Mouse (Mus musculus): ENCODE results near the gene Col4a2. TPM values are rescaled to one million over a fixed set of nuclear protein-coding genes. Genes with fewer than 3 reads are reported as not detected.

Gene Col4a2
- total RNA-seq, 2 experiments from 2014 or later, result 182 to 302 TPM

DNA sequence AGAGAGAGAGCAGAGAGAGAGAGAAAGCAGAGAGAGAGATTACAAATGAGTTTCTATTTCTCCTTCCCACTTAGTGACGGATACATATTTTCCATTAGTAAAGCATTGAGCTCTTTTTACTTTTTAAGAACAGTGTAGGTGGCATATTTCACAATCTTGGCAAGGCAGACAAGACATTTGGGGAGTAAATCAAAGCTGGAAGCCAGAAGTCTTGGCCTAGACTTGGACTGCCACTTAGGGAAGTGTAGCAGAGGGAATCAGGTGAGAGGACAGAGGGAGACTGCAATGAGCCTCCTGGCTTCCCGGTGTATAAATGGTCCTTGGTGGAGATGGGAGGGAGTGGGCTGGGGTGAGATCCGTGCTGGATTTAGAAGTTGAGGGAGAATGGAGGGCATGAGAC, 70.3 kb downstream of the Col4a2 start:
- DNase-seq, result no peak

DNA sequence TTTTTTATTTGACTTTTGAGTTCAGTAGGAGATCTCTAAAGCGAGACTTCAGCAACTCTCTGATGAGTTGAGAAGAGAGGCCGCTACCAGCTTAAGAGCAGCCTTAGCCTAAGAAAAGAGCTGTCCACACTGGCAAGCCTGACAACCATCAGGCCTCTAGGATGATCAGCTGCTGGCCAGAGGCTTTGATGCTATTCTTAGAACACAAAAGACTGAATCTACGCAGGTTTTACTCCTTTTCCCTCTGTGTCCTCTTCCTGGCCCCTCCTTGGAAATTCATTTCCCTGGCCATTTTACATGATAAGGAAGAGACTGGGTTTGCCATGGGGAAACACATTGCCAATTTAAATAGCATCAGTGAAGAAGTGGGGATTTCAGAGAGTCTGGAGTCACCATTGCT, 70.8 kb downstream of the Col4a2 start:
- DNase-seq, result no peak

DNA sequence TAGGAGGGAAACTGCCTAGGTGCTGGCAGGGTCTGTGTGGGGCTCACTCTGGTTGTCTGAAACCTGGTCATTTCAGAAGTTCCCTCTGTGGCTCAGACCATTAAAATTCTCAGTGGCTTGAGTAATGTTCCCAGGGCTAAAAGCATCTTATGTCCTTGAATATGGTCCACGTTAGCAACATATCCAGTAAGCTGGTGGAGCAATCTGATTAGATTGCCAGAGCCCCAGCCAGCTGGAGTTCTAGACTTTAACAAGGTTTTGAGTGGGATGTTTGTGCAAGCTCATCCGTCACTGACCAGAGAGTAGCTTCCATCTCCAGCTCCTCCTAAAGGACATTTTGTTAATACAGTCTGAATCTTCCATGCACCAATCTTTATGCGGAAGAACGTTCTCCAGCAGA, 72.2 kb downstream of the Col4a2 start:
- no peak for DNase-seq

DNA sequence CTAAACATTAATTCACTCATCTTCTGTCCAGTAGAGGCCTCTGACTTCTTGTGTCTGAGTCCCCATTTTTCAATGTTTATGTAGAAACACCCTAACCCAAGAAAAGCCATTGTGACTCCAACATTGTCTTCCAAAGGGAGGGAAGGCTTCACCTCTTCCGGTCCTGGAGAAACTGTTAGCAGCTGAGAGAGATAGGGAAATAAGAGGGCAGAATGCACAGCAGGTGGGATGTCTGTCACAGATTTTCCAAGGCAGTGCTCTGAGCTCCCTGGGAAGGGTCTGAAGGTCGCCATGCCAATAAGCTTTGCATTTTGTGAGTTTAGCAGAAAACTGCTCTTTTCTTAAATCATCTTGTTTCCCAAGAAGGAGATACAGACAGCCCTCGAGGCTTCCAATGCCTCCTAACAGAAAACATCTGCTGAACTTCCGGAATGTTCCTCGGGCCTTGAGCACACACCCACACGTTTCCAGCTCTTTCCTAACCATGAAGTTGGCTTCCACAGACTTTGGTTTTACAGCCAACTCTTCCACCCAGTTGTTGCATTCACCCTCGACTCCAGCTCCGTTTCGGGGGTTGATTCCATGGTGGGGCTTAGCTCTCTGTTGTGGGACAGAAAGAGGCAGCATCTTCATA, 72.8 kb downstream of the Col4a2 start:
- DNase-seq, result no peak

DNA sequence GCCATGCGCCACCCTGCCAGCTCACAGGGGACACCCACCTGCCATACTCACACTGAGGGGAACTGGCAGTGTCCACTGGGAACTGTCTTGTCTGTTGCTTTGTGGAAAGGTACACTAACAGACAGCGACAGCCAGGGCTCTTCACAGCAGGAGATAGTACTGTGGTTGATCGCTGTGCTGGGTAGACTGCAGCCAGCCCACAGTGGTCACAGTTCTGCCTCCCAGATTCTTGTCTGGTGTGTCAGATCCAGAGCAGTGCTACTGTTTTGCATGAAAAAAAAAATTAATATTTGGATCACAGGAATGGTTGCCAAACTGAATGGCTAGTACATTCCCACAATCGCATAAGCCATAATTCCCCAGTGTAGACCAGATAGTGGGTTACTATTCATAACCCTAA, 74.7 kb downstream of the Col4a2 start:
- DNase-seq, result no peak

DNA sequence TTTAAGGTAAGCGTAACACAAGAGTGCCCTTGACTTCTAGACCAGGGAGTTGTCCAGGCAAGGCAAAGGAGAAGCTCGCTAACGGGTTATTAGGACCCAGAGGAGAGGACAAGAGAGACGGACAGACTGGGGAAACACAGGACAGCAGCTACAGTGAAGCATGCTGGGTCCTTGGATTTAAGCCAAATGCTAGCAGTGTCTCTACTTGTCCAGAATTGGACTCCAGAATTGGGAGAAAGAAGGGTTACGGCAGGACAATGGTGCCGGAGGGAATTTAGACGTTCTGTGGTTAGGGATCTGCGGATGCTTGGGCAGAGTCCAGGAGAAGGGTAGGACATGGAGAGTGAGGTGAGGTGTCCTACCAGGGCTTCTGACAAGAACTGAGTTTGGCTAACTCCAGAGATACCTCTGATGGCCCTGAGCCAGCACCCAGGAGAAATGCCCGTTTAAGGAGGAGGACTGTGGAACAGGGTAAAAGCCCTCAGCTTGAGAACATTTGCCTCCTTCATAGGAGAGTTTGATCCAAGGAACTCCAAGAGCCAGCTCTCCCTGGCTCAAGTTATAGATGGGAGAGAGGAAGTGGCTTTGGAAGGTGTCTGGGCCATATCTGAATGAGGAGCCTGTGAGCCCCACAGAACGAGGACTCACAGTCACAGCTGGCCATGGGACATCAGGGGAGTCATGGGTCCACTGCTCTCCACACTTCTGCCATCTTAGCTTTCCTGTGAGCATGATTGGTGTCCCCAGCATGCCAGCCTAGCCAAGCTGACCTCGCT, 76.9 kb downstream of the Col4a2 start:
- DNase-seq, result no peak

DNA sequence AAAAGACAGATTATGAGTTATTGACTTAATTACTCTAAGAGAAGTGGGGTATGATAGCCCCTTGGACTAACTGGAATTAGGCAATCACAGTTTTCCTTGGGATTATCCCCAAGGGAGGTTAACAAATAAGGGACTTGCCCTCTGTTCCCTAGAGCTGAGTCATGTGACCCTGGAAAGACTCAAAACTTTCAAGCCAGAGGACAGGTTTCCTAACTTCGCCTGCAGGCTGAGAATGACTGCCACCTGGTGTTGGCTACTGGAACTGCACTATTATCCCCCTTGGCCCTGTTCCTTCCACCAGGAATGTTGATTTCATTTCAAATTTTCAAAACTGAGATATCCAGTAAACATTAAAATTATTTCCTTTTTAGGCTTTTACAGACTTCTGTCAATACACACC, 80.1 kb downstream of the Col4a2 start:
- DNase-seq, result peak; percentile 83 to 84

DNA sequence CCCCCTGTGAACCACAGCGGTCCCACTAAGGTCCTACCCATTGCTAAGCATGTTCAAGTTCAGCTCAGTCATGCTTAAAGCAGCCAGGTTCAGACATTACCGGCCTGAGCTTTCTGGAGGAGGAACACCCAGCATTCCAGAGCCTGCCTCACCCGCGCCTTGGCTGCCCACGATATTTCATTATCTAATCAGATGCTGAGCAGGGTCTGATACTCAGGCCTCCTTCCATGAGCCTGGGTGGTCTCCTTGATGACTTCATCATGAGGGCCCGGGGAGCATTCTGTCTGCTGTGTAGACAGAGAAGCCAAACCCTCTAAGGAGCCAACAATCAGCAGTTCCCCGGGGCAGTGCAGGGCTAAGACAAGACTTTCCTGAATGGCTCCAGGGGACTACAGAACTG, 80.6 kb downstream of the Col4a2 start:
- no peak for DNase-seq

DNA sequence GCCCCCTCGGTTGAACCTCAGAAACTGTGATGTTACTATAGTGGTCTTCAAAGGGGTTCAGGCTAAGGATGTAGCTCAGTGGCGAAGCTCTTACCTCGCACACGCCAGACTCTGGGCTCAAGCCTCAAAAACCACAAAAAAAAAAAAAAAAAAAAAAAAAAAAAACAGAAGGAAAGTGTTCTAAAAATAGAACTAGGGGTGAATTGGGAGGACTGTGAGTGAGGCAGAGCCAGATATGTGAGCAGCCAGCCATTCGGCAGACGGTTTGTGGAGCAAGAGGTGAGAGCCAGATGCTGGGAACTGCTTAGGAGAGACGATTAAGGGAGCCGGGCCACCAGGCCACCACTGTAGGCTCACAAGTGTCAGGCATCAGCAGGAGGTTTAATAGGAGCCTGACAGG, 81.0 kb downstream of the Col4a2 start:
- DNase-seq, result no peak

DNA sequence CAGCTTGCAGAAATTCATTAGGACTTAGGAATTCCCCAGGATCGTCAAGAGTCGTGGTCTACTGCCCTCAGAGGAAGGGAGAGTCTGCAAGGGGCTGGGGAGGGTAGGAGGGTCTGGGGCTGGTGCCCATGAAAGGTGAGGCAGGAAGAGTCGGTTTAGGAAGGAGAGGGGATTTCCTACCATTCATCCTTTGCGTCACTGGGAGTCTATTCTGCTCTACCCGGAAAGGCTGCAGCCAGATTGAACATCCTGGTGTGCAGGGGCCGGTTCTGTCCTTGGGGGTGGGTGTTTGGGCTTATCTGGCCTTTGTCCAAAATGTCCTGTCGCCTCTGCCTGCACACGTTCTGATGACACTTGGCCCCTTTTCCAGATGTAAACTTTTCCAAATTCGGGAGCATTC, 82.2 kb downstream of the Col4a2 start:
- no peak for DNase-seq

DNA sequence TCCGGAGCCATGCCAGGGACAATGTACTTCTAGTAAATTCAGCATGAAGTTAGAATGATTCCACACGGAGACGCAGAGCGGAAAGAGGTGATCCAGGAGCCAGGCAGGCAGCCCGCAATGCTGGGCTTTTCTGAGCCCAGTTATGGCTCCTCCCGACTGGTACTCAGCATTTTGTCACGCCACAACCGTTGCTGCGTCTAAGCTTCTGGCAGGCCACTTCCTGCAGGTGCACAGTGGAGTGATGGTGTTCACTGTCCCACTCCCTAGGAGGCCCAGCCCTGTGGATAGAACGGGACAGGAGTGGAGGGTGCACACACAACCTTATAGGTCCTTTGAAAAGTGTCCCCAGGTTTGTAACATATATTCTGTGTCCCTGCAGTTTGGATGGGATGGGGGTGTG, 83.0 kb downstream of the Col4a2 start:
- DNase-seq, result no peak

DNA sequence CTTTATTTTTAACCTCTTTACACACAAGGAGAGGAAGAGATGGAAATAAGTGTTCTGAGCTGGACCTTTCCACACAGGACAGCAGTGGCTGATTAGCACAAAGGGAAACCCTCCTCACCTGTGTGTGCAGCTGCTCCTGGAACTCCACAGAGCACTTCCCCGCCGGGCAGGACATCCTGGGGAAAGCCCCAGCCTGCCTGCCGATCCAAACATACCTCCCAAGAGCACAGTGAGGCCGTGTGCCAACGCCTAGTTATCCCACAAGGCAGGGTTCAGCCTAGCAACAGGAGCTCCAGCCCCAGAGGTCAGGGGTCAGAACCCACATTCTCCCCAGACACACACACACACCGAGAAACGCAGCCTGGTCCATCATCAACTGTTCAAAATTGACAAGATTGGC, 83.5 kb downstream of the Col4a2 start:
- peak in 1 of 2 experiments; percentile 46 for DNase-seq

DNA sequence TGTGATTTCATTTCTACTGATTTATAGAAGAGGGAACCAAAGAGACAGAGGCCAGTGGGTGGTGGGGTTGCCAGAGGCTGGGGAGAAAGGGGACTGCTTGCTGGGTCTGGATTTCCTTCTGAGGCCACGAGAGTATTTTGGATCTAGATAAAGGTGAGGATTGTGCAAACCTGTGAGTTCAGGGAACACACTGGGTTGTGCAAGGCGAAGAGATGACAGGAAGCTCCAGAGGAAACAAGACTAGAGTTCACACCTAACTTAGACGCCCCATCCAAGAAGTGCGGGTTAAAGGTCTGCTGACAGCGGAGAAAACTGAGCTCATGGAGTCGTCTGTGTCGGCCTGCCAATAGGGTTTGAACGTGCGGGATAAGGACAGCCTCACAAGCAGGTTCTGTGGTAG, 84.5 kb downstream of the Col4a2 start:
- DNase-seq, result no peak

DNA sequence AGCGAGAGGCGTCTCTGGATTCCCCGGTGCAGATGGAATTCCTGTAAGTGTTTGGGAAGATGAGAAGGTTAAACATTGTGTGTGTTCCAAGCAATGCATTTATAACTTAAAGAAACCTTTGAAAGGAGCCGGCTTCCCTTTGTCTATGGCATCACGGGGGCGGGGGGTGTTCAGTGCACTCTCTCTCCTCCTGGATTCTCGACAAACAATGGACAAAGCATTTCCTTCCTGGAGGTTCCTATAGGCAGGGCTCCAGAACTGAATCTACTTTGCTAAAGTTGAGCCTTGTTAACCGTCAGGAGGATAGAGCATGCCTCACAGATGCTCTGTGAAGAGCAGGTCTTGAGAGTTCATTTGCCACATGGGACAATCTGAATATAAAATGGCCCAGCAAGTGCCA, 87.1 kb downstream of the Col4a2 start:
- DNase-seq, result no peak

DNA sequence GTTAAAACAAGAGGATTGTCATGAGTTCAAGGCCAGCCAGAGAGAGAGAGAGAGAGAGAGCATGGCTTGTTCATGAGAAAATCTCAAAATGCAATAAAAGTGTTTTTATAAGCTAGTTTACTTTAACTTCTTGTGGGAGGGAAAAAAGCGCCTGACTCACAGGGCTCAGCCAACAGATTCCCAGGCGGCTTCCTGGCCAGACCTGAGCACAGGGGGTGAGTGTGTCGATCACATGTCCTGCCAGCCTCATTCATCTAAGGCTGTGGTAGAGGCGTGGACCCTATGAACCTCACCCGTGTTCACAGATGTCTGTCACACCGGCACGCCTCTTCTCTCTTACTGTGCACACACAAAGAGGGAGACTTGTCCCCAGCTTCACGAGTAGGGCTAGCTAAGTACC, 87.6 kb downstream of the Col4a2 start:
- DNase-seq, result peak; percentile 37 to 58

DNA sequence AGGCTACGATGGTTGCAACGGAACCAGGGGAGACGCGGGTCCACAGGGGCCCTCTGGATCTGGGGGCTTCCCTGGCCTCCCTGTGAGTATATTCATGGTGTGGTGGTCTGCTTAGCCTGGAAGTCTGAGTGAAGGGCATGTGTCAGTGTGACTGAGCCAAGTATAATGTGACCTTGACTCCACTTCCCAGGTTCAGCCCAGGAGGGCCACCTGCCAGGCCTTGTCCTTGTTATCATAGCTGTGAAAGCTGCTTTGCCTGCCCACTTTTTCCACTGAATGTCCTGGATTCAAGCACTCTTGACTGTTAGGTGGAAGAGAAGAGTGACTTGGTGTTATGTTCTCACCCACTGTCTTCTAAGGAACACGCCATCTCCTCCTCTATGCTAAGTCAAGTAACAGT, 88.6 kb downstream of the Col4a2 start:
- no peak for DNase-seq

DNA sequence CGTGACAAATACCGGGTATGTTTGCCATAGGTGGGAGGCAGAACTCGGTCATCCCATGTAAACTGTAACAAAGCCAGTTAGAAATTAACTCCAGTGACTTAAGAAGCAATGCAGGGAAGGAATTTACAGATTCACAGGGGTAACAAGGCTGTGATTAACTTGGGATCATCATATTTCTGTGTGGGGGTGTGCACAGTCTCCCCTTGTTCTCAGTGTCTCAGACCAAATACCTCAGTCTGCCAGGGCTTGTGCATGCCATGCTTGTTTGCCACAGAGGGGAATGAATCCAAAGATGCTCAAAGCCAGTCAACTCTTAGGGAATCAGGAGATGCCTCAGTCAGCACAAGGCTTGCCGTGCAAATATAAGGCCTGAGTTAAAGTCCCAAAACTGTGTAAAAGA, 89.6 kb downstream of the Col4a2 start:
- no peak for DNase-seq

DNA sequence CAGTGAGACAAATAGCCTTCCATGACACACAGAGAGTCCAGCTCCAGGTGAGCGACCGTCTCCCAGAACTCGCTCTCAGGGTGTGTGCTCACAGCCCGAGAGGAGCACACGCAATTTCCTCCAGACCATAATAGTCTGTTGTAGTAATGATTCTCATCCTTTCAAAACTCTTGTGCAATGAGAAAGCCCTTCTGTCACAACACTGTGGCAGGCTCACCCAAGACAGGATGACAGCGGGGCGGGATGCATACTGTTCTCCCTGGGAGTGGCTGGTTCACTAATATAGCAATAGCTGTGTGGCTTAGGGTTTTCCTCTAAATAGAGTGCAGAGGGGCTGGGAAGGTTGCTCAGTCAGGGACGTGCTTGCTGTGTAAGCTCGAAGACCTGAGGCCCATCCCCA, 91.2 kb downstream of the Col4a2 start:
- DNase-seq, result no peak

DNA sequence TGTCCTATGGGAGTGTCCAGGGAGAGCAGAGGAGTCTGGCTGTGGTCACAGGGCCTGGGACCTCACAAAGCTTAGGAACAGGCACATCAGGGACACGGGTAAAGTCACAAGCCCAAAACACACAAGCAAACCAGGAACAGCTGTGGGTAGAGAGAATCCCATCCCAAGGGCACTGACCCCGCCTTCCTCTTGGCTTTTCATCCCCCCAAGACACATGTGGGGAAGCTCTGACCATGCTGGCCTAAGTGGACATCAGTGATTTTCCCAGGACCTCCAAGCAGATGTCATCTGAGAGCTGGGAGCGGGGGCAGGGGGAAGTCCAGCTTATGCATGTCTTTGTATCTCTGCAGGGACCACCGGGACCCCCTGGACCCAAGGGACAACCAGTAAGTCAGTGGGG, 92.0 kb downstream of the Col4a2 start:
- DNase-seq, result no peak

DNA sequence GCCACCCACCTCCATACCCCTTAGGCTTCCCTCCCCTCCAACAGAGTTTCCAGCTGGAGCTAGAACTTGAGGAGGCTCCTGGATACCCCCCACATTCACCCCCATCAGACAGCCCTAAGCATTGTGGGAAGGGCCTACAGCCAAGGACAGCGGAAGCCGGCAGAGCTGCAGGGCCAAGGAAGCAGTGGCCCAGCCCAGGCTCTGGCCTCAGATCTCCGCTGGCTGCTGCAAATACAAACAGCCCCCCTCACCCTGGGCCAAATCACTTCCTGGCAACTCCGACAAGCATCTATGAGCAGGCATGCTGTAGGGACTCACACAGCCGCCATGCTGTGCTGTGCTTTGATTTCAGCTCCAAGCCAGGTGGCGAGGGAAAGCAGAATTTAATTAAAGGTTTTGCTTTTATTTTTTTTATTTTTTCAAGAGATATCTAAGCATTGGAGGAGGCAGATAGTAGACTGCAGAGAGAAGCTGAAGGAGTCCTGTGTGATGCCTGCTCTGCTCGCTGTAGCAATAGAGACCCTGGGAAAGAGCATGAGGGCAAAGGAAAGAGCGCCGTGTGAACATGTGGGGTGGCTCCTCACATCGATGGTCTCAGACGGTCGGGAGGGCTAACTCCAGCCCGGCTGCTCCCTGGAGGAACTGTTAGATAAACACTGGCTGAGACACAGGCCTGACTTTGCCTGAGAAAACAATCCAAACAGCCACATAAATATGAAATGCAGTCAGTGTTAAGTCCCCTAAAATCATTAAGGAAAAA, 93.3 kb downstream of the Col4a2 start:
- DNase-seq, result peak; percentile 67 to 75

DNA sequence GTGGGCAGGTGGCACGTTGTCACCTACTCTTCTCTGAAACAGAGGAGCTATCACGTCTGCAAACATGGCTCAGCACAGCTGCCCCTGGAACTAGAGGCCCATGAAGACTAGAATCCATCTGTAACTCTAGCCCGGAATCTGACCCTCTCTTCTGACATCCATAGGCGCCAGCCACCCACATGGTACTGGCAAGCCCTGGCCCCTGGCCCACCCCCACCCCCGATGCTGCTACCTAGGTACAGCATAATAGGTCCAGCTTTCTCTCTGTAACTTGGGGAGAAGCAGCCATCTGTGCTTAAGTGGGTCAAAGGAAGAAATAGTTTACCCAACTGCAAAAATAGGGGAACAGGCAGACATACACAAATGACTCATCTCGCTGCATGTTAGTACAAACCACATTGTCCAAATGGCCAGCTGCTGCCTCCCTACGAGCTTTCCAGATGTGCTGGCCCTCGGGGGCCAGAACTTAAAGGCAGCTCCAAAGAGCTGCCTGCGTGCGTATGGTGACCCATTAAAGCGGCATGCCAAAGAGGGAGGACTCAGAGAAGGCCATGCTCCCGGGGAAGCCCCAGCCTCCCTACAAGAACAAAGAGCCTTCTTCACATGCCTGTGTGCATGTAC, 99.0 kb downstream of the Col4a2 start:
- DNase-seq, result no peak

DNA sequence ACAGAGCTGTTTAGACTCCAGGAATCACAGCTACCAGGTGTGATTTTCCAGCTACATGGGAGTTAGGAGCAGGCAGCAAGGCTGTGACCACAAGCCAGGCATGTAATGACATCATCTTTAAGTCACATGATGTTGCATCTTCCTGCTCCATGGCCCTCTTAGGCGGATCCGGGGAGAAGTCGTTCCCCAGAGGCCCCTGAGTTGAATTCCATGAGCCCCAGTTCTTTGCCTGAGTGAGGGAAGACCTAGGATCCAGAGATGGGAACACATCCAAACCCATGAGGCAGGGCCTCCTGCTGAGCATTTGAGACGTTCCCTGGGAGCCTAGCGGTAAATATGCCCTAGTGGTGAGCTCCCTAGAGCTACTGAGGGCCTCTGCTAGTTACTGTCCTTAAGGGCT, 99.8 kb downstream of the Col4a2 start:
- DNase-seq, result no peak

DNA sequence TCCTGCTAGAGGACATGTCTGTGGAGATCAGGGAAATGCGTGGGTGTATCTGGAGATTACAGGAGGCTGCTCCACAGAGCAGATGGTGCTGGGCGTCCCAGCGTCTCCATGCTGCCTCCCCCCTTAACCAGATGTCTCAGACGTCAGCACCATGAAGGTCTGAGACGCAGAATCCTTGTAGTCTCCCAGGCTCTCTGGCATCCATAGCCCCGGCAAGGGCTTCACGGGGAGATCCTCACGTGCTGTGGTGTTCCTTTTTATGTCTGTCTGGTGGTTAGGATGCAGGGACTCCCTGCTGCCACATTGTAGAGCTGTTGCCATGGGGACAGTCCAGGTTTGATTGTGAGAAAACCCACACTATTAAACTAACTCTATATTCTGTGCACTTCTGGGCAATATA, 101.7 kb downstream of the Col4a2 start:
- DNase-seq, result no peak

Measured in adrenal gland, postnatal 36 days (tissue).